Mouse (Mus musculus): Measurements from ENCODE around the gene Met. TPM values are rescaled to one million over a fixed set of nuclear protein-coding genes. Genes with fewer than 3 reads are reported as not detected.

The Met gene
- polyA plus RNA-seq, 1 experiment from 2014 or later = 7.8 TPM

DNA sequence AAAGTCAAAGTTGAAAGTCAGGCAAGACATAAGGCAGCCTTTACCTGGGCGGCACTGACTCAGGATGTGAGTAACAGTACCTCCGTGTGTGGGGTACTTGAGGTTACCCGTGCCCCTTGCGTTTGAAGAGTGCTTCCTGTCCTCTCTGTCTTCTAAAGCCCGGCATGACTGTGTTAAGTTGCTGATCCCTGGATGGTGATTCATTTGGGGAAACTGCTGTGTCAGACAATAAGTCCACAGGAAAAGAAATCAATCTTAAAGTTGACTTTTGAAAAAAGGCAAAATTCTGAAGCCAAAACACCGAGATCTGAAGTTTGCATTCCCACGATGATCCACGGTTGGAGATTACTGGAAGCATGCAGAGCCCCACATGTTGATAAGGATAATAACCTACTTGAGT lies 35.2 kb downstream of the Met start:
- no peak overlapping the region for H3K9ac ChIP-seq (ENCODE audit: low read depth, low read length)
- DNase-seq (ENCODE audit: low spot score) = no peak
- 52% methylated on average over 8 of the region's 8 CpGs for WGBS
- H3K36me3 ChIP-seq (ENCODE audit: control insufficient read depth, insufficient read depth, low read length) = no peaks in the 10 kb centered on the region
- no peak overlapping the region for H3K4me2 ChIP-seq
- H3K27ac ChIP-seq (ENCODE audit: low read depth, low read length) = no peak overlapping the region
- no peaks in the 10 kb centered on the region for H3K4me1 ChIP-seq (replicated peaks; ENCODE audit: control insufficient read depth, insufficient read depth, low read length)
- no peaks in the 10 kb centered on the region for H3K9me3 ChIP-seq (ENCODE audit: control insufficient read depth, low read length)
- no peak for ATAC-seq (replicated peaks; ENCODE audit: low FRiP score)
- H3K4me3 ChIP-seq (ENCODE audit: low read depth, low read length) = no peak overlapping the region
- no peaks in the 10 kb centered on the region for H3K27me3 ChIP-seq (replicated peaks; ENCODE audit: control insufficient read depth, insufficient read depth, low read length)

- Histone ChIP-seq H3K4me3 (ENCODE audit: low read depth, low read length) (no peak overlapping the region), H3K9ac (ENCODE audit: low read depth, low read length) (no peak overlapping the region), H3K4me2 (no peak overlapping the region), H3K36me3 (ENCODE audit: control insufficient read depth, insufficient read depth, low read length) (no peaks in the 10 kb centered on the region), H3K4me1 (replicated peaks; ENCODE audit: control insufficient read depth, insufficient read depth, low read length) (no peaks in the 10 kb centered on the region), H3K27me3 (replicated peaks; ENCODE audit: control insufficient read depth, insufficient read depth, low read length) (no peaks in the 10 kb centered on the region), H3K27ac (ENCODE audit: low read depth, low read length) (no peak overlapping the region), H3K9me3 (ENCODE audit: control insufficient read depth, low read length) (no peaks in the 10 kb centered on the region)
- no peak for ATAC-seq (replicated peaks; ENCODE audit: low FRiP score)
- WGBS = 83% methylated on average over 4 of the region's 4 CpGs
- no peak for DNase-seq (ENCODE audit: low spot score)
These were observed 37.8 kb downstream of the Met start for GRCm38 (mm10) chr6:17501440-17501839.

GRCm38 (mm10) chr6:17502311-17502710 lies 38.7 kb downstream of the Met start:
- Histone ChIP-seq H3K9ac (ENCODE audit: low read depth, low read length) (no peak overlapping the region), H3K27me3 (replicated peaks; ENCODE audit: control insufficient read depth, insufficient read depth, low read length) (no peaks in the 10 kb centered on the region), H3K9me3 (ENCODE audit: control insufficient read depth, low read length) (no peaks in the 10 kb centered on the region), H3K4me3 (ENCODE audit: low read depth, low read length) (no peak overlapping the region), H3K4me1 (replicated peaks; ENCODE audit: control insufficient read depth, insufficient read depth, low read length) (no peaks in the 10 kb centered on the region), H3K36me3 (ENCODE audit: control insufficient read depth, insufficient read depth, low read length) (no peaks in the 10 kb centered on the region), H3K27ac (ENCODE audit: low read depth, low read length) (no peak overlapping the region), H3K4me2 (no peak overlapping the region)
- DNase-seq (ENCODE audit: low spot score) (no peak), ATAC-seq (replicated peaks; ENCODE audit: low FRiP score) (no peak)
- 71% methylated on average over 1 of the region's 1 CpGs for WGBS

DNA sequence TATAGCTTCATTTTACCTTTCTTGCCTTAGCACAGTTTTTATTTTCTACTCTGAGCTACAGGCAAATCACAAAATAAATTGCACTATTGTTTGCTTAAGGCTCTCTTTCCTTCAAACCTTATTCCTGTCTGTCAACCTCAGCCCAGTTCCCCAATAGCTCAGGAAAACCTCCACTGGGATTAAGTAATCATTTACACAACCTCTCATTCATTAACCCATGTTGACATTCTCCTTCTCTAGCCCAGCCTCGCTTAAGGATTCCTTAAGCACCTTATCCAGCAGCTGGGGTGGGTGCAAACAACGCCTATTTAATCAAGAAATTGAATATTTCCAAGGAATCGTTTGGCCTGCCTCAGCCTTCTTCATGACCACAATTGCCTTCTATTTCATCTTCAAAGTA lies 40.1 kb downstream of the Met start:
- H3K4me1 ChIP-seq (replicated peaks; ENCODE audit: control insufficient read depth, insufficient read depth, low read length) = no peaks in the 10 kb centered on the region
- no peak overlapping the region for H3K4me3 ChIP-seq (ENCODE audit: low read depth, low read length)
- WGBS = 57% methylated on average over 3 of the region's 3 CpGs
- DNase-seq (ENCODE audit: low spot score) (no peak), ATAC-seq (replicated peaks; ENCODE audit: low FRiP score) (no peak)
- H3K27me3 ChIP-seq (replicated peaks; ENCODE audit: control insufficient read depth, insufficient read depth, low read length) = no peaks in the 10 kb centered on the region
- no peak overlapping the region for H3K9ac ChIP-seq (ENCODE audit: low read depth, low read length)
- no peak overlapping the region for H3K4me2 ChIP-seq
- no peaks in the 10 kb centered on the region for H3K9me3 ChIP-seq (ENCODE audit: control insufficient read depth, low read length)
- no peak overlapping the region for H3K27ac ChIP-seq (ENCODE audit: low read depth, low read length)
- no peaks in the 10 kb centered on the region for H3K36me3 ChIP-seq (ENCODE audit: control insufficient read depth, insufficient read depth, low read length)

- WGBS = 62% methylated on average over 3 of the region's 3 CpGs
- H3K9ac ChIP-seq (ENCODE audit: low read depth, low read length) = no peak overlapping the region
These were observed 41.9 kb downstream of the Met start for GRCm38 (mm10) chr6:17505530-17505929.

GRCm38 (mm10) chr6:17506831-17507230 lies 43.2 kb downstream of the Met start:
- ATAC-seq (replicated peaks; ENCODE audit: low FRiP score) = no peak
- DNase-seq (ENCODE audit: low spot score) = no peak
- H3K4me1 ChIP-seq (replicated peaks; ENCODE audit: control insufficient read depth, insufficient read depth, low read length) = no peaks in the 10 kb centered on the region

More at GRCm38 (mm10) chr6:17505530-17505929, 41.9 kb downstream of the Met start:
- no peak for ATAC-seq (replicated peaks; ENCODE audit: low FRiP score)
- Histone ChIP-seq H3K36me3 (ENCODE audit: control insufficient read depth, insufficient read depth, low read length) (no peaks in the 10 kb centered on the region), H3K27ac (ENCODE audit: low read depth, low read length) (no peak overlapping the region), H3K27me3 (replicated peaks; ENCODE audit: control insufficient read depth, insufficient read depth, low read length) (no peaks in the 10 kb centered on the region), H3K4me2 (no peak overlapping the region), H3K9me3 (ENCODE audit: control insufficient read depth, low read length) (no peaks in the 10 kb centered on the region), H3K4me1 (replicated peaks; ENCODE audit: control insufficient read depth, insufficient read depth, low read length) (no peaks in the 10 kb centered on the region), H3K4me3 (ENCODE audit: low read depth, low read length) (no peak overlapping the region)
- DNase-seq (ENCODE audit: low spot score) = no peak

GRCm38 (mm10) chr6:17508184-17508583 lies 44.6 kb downstream of the Met start:
- Histone ChIP-seq H3K9me3 (ENCODE audit: control insufficient read depth, low read length) (no peaks in the 10 kb centered on the region), H3K36me3 (ENCODE audit: control insufficient read depth, insufficient read depth, low read length) (no peaks in the 10 kb centered on the region), H3K4me2 (no peak overlapping the region), H3K9ac (ENCODE audit: low read depth, low read length) (no peak overlapping the region), H3K27me3 (replicated peaks; ENCODE audit: control insufficient read depth, insufficient read depth, low read length) (no peaks in the 10 kb centered on the region), H3K4me1 (replicated peaks; ENCODE audit: control insufficient read depth, insufficient read depth, low read length) (no peaks in the 10 kb centered on the region), H3K4me3 (ENCODE audit: low read depth, low read length) (no peak overlapping the region), H3K27ac (ENCODE audit: low read depth, low read length) (no peak overlapping the region)
- ATAC-seq (replicated peaks; ENCODE audit: low FRiP score) = no peak
- WGBS = 65% methylated on average over 5 of the region's 5 CpGs
- DNase-seq (ENCODE audit: low spot score) = no peak

More at GRCm38 (mm10) chr6:17506831-17507230, 43.2 kb downstream of the Met start:
- Histone ChIP-seq H3K27me3 (replicated peaks; ENCODE audit: control insufficient read depth, insufficient read depth, low read length) (no peaks in the 10 kb centered on the region), H3K4me3 (ENCODE audit: low read depth, low read length) (no peak overlapping the region), H3K9me3 (ENCODE audit: control insufficient read depth, low read length) (no peaks in the 10 kb centered on the region), H3K4me2 (no peak overlapping the region), H3K36me3 (ENCODE audit: control insufficient read depth, insufficient read depth, low read length) (no peaks in the 10 kb centered on the region), H3K27ac (ENCODE audit: low read depth, low read length) (no peak overlapping the region), H3K9ac (ENCODE audit: low read depth, low read length) (no peak overlapping the region)
- 83% methylated on average over 2 of the region's 2 CpGs for WGBS

GRCm38 (mm10) chr6:17508604-17509372 lies 45.2 kb downstream of the Met start:
- ATAC-seq (replicated peaks; ENCODE audit: low FRiP score) = no peak
- Histone ChIP-seq H3K27ac (ENCODE audit: low read depth, low read length) (no peak overlapping the region), H3K27me3 (replicated peaks; ENCODE audit: control insufficient read depth, insufficient read depth, low read length) (no peaks in the 10 kb centered on the region), H3K4me1 (replicated peaks; ENCODE audit: control insufficient read depth, insufficient read depth, low read length) (no peaks in the 10 kb centered on the region), H3K9ac (ENCODE audit: low read depth, low read length) (no peak overlapping the region), H3K4me2 (no peak overlapping the region), H3K36me3 (ENCODE audit: control insufficient read depth, insufficient read depth, low read length) (no peaks in the 10 kb centered on the region), H3K9me3 (ENCODE audit: control insufficient read depth, low read length) (no peaks in the 10 kb centered on the region), H3K4me3 (ENCODE audit: low read depth, low read length) (no peak overlapping the region)
- no peak for DNase-seq (ENCODE audit: low spot score)
- 75% methylated on average over 9 of the region's 9 CpGs for WGBS

DNA sequence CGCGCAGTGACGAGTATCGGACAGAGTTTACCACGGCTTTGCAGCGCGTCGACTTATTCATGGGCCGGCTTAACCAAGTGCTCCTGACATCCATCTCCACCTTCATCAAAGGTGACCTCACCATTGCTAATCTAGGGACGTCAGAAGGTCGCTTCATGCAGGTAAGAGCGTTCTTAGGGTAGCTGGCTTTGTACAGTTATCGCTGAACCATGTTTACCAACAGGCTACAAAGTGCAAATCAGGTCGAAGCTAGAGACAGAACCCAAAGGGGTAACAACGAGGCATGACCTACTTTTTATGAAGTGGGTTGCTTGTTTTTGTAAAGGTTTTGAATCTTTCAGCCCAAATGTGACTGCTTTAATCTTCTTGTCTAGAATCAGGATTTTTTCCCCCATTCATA lies 49.8 kb downstream of the Met start:
- no peaks in the 10 kb centered on the region for H3K36me3 ChIP-seq (ENCODE audit: control insufficient read depth, insufficient read depth, low read length)
- WGBS = 88% methylated on average over 15 of the region's 15 CpGs
- no peak for DNase-seq (ENCODE audit: low spot score)
- no peak overlapping the region for H3K4me3 ChIP-seq (ENCODE audit: low read depth, low read length)
- no peak overlapping the region for H3K4me2 ChIP-seq
- H3K9ac ChIP-seq (ENCODE audit: low read depth, low read length) = no peak overlapping the region
- no peaks in the 10 kb centered on the region; the same call in 1 of the 2 replicates for H3K4me1 ChIP-seq (replicated peaks; ENCODE audit: control insufficient read depth, insufficient read depth, low read length)
- H3K27me3 ChIP-seq (replicated peaks; ENCODE audit: control insufficient read depth, insufficient read depth, low read length) = no peaks in the 10 kb centered on the region
- no peaks in the 10 kb centered on the region for H3K9me3 ChIP-seq (ENCODE audit: control insufficient read depth, low read length)
- H3K27ac ChIP-seq (ENCODE audit: low read depth, low read length) = no peak overlapping the region
- no peak for ATAC-seq (replicated peaks; ENCODE audit: low FRiP score)

Data from liver, embryonic 11.5 days (tissue).